Mouse (Mus musculus) v-Abl transformed pro-B cells (cell line): ENCODE results near the gene Ccdc81.

Source experiments
- in situ Hi-C, 2 experiments: fragments of 400-800 bp; cut with MboI; formaldehyde crosslinking; loops; one replicate each; pipeline ENCODE4 v1.15.1; 2025; ENCODE audit not compliant: unreplicated experiment in 2 of 2

The Ccdc81 gene

GRCm38 (mm10) chr7:89903442-89904343 lies at the start of gene Ccdc81:
Gene Ccdc81 (minus strand): TSS chr7:89903629.
- in situ Hi-C loops = loop anchor here (5.0 to 25.0 kb wide), 5 partner anchors 59 to 1534 kb away; no protein-coding TSS in a partner anchor

DNA sequence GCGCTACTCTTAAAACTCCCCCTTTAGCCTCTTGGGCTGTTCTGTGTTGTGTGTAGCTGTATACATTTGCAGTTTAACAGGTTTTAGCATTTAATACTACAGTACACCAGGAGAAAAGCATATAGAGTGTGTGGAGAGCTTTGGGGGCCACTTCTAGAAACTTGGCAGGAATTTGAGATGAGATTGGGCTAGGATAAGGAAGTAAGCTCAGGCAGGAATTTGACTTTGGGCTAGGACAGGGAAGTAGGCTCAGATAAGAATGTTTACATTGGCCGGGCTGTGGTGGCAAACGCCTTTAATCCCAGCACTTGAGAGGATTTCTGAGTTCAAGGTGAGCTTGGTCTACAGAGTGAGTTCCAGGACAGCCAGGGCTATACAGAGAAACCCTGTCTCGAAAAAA lies 46.0 kb upstream of the Ccdc81 start:
- in situ Hi-C loops = no loop called here

DNA sequence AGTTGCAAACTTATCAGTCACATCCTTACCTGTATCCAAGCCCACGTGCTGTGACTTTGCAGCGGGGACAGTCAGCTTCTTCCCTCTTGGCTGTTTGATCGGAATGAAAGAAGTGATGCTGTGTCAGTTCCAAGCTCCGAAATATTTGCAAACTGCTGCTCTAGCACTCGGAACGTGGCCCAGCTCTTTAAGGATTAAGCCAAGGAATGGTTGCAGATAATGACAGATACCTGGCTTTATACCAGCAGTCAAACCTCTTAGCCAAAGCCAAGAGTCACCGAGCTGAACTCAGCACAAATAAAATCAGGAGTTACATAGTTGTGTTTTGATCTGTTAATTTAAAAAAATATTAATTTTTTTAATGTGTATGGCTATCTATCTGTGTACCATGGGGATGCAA lies 44.6 kb upstream of the Ccdc81 start:
- in situ Hi-C loops = no loop called here

DNA sequence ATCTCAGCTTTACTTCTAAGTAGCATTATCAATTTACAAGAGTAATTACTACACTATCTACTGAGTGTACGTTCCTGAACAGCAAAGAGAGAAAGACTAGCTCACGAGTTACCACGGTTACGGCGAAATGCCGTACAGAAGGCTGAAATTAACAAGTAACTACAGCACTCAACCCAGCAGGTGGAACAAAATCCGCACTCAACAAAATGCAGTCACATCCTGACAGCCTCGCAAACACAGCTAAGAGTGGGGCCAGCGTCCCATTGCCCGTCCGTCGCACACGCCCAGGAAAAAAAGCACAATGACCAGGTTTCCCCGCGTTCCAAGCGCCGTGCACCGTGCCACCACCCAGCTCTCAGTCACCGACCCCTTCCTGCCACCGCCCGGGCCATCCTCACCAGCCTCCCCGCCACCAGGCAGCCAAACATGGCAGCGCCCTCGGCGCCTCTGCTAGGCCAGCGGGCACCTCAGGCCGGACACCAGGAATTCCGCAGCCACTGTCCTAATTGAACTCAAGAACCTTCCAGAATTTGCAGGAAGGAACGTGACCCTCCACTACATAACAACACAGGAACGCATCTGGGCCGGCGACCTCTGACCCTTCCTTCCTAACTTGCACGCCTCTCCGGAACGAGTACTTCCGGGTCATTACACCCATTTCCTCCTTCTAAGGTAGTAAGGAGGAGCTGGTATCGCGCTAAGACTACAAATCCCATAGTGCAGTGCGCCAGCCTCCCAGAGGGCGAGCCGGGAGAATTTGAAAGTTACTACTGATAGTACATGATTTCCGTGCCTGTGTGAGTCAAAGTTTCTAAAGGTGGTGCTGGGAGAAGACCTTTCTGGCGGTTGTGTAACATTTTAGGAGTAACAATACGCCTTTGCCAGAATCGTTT lies 37.4 kb upstream of the Ccdc81 start, which contains the start of gene Hikeshi:
Hikeshi (minus strand) TSS at position 634 of the 893 bp plus-strand sequence.
- in situ Hi-C loops = no loop called here

DNA sequence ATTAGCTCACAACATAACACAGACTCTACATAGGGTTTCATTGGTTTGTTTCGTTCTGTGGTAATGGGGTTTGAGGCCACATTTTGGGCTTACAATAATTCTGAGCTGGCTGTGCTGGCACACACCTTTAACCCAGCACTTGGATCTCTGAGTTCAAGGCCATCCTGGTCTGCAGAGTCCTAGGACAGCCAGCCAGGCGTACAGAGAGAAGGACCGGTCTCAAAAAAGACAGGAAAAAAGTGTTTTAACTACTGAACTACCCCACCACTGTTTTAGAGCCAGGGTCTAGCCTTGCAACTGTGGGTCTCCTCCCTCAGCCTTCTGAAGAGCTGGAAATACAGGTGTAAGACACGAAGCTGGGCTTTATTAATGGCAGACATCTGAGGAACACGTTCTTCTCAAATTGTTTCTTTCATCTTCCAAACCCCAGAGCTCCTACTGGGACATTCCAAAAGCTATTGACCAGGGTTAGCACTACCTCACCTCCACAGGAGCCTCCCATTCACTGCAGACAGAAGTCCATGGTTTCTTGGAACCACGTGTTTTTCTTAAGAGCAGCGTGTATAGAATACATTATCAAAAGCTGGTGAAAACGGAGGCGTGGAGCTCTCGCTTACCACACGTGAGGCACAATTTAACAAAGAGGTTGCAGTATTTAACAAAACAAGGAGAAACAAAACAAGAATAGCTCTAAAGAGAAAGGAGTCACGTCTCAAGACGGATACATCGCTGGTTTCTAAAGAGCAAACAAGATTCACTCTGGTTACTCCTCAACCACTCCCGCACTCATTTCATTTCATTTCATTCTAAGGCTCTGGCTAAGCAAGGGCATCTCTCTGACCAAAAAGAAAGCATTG lies 36.3 kb upstream of the Ccdc81 start:
- in situ Hi-C loops = no loop called here

DNA sequence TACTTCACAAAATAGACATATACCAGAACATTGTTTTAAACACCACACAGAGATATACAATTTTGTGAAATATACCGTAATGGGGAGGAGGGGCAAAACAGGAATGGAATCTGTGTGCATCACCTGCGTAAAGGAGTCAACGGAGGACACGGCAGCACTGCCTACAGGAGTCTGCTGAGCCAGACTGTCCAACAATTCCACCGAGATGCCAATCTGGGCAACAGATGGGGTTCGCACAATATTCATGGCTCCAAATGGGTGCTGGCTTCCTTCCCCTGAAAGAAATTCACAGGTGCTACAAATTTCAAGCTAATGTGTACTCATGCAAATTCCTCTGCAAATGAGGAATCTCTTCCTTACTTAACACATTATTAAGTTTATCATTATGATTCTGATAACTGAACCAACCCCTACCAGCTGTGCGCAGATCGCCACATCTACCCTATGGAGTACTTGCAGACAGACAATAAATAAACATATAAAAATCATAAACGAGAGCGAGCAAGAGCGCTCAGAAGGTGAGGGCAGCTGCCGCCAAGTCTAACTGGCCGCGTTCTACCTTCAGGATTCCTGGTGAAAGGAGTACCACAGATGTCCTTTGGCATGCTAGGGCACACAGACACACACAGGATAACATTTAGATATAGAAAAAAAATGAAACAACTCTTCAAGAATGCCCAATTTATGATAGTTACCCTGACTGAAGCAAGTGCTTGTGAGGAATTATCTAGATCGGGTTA lies 20.2 kb upstream of the Ccdc81 start:
- in situ Hi-C loops = loop anchor here in 1 of 2 experiments (25.0 kb wide), 2 partner anchors 836 to 1514 kb away; no protein-coding TSS in a partner anchor

GRCm38 (mm10) chr7:89917776-89918175 lies 14.3 kb upstream of the Ccdc81 start:
- in situ Hi-C loops = loop anchor here in 1 of 2 experiments (25.0 kb wide), 2 partner anchors 830 to 1520 kb away; no protein-coding TSS in a partner anchor

- in situ Hi-C loops = loop anchor here in 1 of 2 experiments (25.0 kb wide), 2 partner anchors 829 to 1521 kb away; no protein-coding TSS in a partner anchor
Observed at GRCm38 (mm10) chr7:89916711-89917110, 13.3 kb upstream of the Ccdc81 start.

DNA sequence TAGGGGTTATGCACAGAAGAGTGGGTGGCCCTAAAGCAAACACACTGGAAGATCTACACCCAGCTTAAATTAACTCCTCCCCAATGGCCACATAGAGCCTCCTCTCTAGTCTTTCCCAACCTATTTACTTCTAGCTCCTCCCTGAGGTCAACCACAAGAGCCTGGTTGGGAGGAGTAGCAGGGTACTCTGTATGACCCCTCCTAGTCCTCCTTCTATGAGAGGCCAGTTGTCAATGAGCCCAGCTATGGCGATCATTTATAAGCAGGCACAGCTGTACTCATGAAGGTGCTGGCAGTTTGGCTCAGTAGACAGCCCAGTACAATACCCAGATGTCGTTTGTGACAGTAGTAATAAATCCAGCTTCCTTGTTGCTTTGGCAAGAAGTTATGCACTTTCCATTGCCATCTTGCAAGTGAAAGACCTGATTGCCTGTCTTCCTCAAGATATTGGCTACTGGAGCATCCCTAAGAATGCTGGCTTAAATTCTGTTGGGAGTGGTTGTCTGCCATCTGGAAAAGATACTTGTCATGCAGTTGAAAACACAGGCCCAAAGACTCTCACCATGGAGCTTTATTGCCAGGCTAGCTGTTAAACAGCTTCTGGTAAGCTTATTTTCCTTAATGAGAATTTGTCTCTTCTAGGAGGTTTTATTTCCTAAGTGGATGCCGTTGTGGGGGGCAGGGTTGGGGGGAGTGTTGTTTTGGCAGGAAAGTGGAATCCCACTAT lies 10.2 kb upstream of the Ccdc81 start:
- in situ Hi-C loops = loop anchor here in 1 of 2 experiments (25.0 kb wide), 2 partner anchors 826 to 1524 kb away; no protein-coding TSS in a partner anchor

DNA sequence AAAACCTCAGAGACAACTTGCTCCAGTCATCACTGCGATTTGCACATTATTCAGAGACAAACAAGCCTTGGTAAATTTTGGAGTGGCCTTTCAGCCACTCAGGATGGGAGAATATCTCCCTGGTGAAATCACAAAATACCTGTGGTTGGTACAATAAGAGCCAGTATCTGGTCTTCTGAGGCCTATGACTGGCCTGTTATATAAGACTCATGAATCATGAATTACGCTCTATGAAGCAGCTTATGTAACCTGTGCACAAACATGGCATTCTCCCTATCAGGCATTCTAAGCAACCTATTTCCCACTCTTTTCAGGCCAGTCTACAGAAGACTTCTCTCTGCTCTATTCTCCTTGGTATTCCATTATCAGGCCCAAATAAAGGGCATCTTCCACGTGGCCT lies 8.9 kb upstream of the Ccdc81 start:
- in situ Hi-C loops = loop anchor here in 1 of 2 experiments (25.0 kb wide), 2 partner anchors 825 to 1525 kb away; no protein-coding TSS in a partner anchor

DNA sequence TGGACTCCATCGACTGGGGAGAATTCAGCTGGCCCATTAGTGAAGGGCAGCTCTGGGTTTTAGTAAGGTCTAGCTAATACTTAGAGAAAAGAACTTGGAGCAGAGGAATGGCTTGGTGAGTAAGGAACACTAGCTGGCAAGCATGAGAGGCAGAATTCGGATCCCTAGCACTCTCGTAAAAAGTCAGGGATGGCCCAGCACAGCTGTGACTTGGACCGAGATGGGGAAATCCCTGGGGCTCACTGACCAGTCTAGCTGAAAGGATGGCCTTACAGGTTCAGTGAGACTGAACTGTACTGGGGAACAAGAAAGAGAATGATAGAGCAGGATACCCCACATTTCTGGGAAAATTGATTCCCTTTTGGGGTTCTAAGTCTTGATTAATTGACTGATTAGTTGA lies 6.3 kb upstream of the Ccdc81 start:
- in situ Hi-C loops = loop anchor here (10.0 to 25.0 kb wide), 4 partner anchors 65 to 1528 kb away; no protein-coding TSS in a partner anchor

DNA sequence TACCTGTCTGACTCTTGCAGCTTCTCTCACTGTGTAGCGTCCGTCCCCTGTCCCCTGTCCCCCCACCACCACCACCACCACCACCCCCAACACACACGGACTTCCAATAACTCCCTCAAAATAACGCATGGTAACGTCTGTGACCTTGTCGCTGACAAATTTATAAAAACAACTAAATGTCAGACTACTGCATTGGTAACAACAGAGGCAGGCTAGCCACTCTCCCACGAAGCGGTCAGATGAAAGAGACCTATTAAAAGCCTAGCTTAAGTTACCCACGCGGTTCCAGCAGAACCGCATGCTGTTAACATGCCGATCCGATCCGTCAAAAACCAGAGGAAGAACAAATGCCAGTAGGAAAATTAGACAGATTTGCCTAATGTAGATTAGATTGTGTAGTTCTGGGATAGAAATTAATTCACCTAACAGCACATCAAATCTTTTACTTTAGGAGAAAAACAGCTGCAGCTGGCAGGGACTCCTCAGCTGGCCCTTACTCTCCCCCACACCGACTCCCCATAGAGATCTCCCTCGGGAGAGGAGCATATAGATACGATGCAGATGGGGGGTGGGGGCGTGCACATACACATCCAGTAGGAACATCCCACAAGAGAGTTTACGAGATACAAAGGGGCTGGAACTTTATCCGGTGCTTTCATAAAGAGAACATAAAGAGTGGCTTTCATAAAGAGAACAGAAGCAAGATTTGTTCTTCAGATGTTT lies 5.6 kb upstream of the Ccdc81 start:
- in situ Hi-C loops = loop anchor here (10.0 to 25.0 kb wide), 4 partner anchors 64 to 1528 kb away; no protein-coding TSS in a partner anchor

- in situ Hi-C loops = loop anchor here (10.0 to 25.0 kb wide), 4 partner anchors 64 to 1529 kb away; no protein-coding TSS in a partner anchor
Observed at GRCm38 (mm10) chr7:89908421-89908820, 5.0 kb upstream of the Ccdc81 start.

DNA sequence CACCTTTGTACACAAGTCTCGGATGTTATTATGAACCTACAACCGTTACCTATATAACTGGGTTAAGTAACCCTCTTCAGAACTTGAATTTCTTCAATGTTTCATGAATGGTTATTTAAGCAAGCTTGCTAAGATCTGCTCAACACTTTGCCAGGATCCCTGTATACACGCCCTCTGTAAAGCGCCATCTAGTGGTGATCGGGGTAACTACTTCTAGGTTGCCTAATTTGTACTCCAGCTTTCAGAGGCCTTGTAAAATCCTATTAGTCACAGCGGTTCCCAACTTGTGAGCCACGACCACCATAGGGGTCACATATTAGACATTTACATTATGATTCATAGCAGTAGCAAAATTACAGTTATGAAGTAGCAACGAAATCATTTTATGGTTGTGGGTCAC lies 4.5 kb upstream of the Ccdc81 start:
- in situ Hi-C loops = loop anchor here (10.0 to 25.0 kb wide), 4 partner anchors 63 to 1529 kb away; no protein-coding TSS in a partner anchor

GRCm38 (mm10) chr7:89903007-89903406 lies 422 bp downstream of the Ccdc81 start:
- in situ Hi-C loops = loop anchor here (5.0 to 25.0 kb wide), 5 partner anchors 58 to 1534 kb away; no protein-coding TSS in a partner anchor

- in situ Hi-C loops = loop anchor here in 1 of 2 experiments (25.0 kb wide), 1 partner anchor 1320 kb away; no protein-coding TSS in a partner anchor
Observed at GRCm38 (mm10) chr7:89891856-89892255, 11.6 kb downstream of the Ccdc81 start.

DNA sequence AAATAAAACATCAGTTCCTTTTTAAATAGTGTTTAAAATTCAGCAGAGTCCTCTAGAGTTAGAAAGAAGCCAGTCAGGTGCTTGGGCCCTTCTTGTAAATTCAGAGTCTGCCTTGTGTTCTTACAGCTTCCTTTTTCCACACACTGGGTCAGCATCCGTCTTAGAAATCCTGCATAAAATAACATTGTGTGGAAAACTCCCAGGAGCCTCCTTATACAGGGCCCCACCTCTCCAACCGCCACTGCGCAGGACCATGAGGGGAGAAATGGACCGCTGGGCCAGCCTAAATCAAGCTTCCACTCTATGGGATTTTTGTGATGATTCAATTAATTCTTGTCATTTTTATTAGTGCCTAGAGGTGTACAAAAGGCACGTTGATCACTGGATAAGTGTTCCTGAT lies 12.0 kb downstream of the Ccdc81 start:
- in situ Hi-C loops = loop anchor here in 1 of 2 experiments (25.0 kb wide), 1 partner anchor 1321 kb away; no protein-coding TSS in a partner anchor
